Mouse (Mus musculus) hindbrain, postnatal 0 days (tissue): ENCODE data around the gene St6gal1. TPM values are rescaled to one million over a fixed set of nuclear protein-coding genes. Genes with fewer than 3 reads are reported as not detected.

Experiments used
- ATAC-seq: fragments of 200-750 bp; cut with Nextera tagmentation; 2 replicates; pipeline ENCODE4 v1.8.0; 2017; ENCODE audit warnings: mild to moderate bottlenecking, moderate TSS enrichment, moderate library complexity
- DNase-seq: peaks from one replicate; pipeline ENCODE4 v3.0.0-alpha.2; 2015; ENCODE audit warnings: low spot score
- H3K27ac ChIP-seq: fragments of 300-500 bp; sonication (generic); 2 replicates; pipeline ENCODE4 v1.5.1; 2014; ENCODE audit warnings: mild to moderate bottlenecking
- H3K27me3 ChIP-seq: fragments of 300-500 bp; sonication (generic); 2 replicates; pipeline ENCODE4 v1.6.1; 2014; ENCODE audit warnings: low read length, mixed read lengths; ENCODE audit not compliant: insufficient read depth
- H3K36me3 ChIP-seq: fragments of 300-500 bp; sonication (generic); 2 replicates; pipeline ENCODE4 v1.6.1; 2014; ENCODE audit warnings: low read length, mixed read lengths; ENCODE audit not compliant: insufficient read depth
- H3K4me1 ChIP-seq: fragments of 300-500 bp; sonication (generic); 2 replicates; pipeline ENCODE4 v1.6.1; 2014; ENCODE audit warnings: antibody characterized with exemption, low read length, mixed read lengths; ENCODE audit not compliant: insufficient read depth
- H3K4me2 ChIP-seq: fragments of 300-500 bp; sonication (generic); 2 replicates; pipeline ENCODE4 v1.6.1; 2014; ENCODE audit warnings: low read depth, mild to moderate bottlenecking, low read length, moderate library complexity, mixed read lengths
- H3K4me3 ChIP-seq: fragments of 300-500 bp; sonication (generic); 2 replicates; pipeline ENCODE4 v1.5.1; 2014; ENCODE audit warnings: low read length
- H3K9ac ChIP-seq: fragments of 300-500 bp; sonication (generic); replicated peaks from 2 replicates; pipeline ENCODE4 v1.6.1; 2014; ENCODE audit warnings: mild to moderate bottlenecking, low read length, moderate library complexity, mixed read lengths
- H3K9me3 ChIP-seq: fragments of 300-500 bp; sonication (generic); 2 replicates; pipeline ENCODE4 v1.6.1; 2016; ENCODE audit warnings: low read length, mixed read lengths
- CTCF ChIP-seq: IDR thresholded peaks from 2 replicates; pipeline ENCODE4 v1.5.1; 2016; ENCODE audit warnings: antibody characterized with exemption, control low read depth, low read depth
- WGBS: fragments of 180-500 bp; shearing (Covaris S2); extraction: QIAGEN DNeasy Blood & Tissue Kit; methylation state at CpG from one replicate; pipeline ENCODE4 v1.1.7; 2014; 5-methylcytosine and 5-hydroxymethylcytosine counted together
- polyA plus RNA-seq: library from polyadenylated mRNA; unstranded; fragments of >200 nt; fragmentation: Nextera tagmentation; extraction: Ambion mirVana; gene quantifications from 2 replicates; pipeline ENCODE4 v1.2.1, GENCODE M21; 2015
- total RNA-seq: library from RNA; depleted of rRNA; stranded (reverse); fragments of >200 nt; gene quantifications from 2 replicates; pipeline ENCODE4 v1.2.3, GENCODE M21; 2014

Gene St6gal1
- total and polyA plus RNA-seq, 2 experiments from 2014 or later: 10.4 to 23.9 TPM

GRCm38 (mm10) chr16:23279879-23280741 is 55.6 kb downstream of the St6gal1 start:
- H3K4me1 ChIP-seq: no peaks in the 10 kb centered on the region
- H3K9me3 ChIP-seq: no peaks in the 10 kb centered on the region
- no peak overlapping the region for H3K27ac ChIP-seq
- DNase-seq (no peak), ATAC-seq (no peak)
- H3K9ac ChIP-seq: no peak overlapping the region
- H3K4me3 ChIP-seq: no peak overlapping the region
- 74% methylated on average over 9 of the region's 9 CpGs for WGBS
- H3K4me2 ChIP-seq: no peak overlapping the region
- TF ChIP-seq CTCF: no peak
- H3K36me3 ChIP-seq: no peaks in the 10 kb centered on the region
- no peaks in the 10 kb centered on the region for H3K27me3 ChIP-seq

- Histone ChIP-seq H3K9me3 (no peaks in the 10 kb centered on the region), H3K27ac (no peak overlapping the region), H3K9ac (no peak overlapping the region), H3K4me3 (no peak overlapping the region), H3K36me3 (no peaks in the 10 kb centered on the region), H3K4me1 (no peaks in the 10 kb centered on the region), H3K27me3 (no peaks in the 10 kb centered on the region), H3K4me2 (no peak overlapping the region)
- DNase-seq: no peak
- TF ChIP-seq CTCF: no peak
- WGBS: 59% methylated on average over 4 of the region's 4 CpGs
- ATAC-seq: no peak
Observed at GRCm38 (mm10) chr16:23280742-23281090, 56.2 kb downstream of the St6gal1 start.

GRCm38 (mm10) chr16:23282241-23282640 is 57.7 kb downstream of the St6gal1 start:
- no peaks in the 10 kb centered on the region for H3K4me1 ChIP-seq
- no peaks in the 10 kb centered on the region for H3K9me3 ChIP-seq
- H3K4me2 ChIP-seq: no peak overlapping the region
- H3K27me3 ChIP-seq: no peaks in the 10 kb centered on the region
- DNase-seq (no peak), ATAC-seq (no peak)
- no peaks in the 10 kb centered on the region for H3K36me3 ChIP-seq
- 96% methylated on average over 5 of the region's 5 CpGs for WGBS
- H3K27ac ChIP-seq: no peak overlapping the region
- no peak overlapping the region for H3K9ac ChIP-seq
- no peak overlapping the region for H3K4me3 ChIP-seq
- no peak for TF ChIP-seq CTCF

- Histone ChIP-seq H3K27me3 (no peaks in the 10 kb centered on the region), H3K9ac (no peak overlapping the region), H3K4me1 (no peaks in the 10 kb centered on the region), H3K4me2 (no peak overlapping the region), H3K4me3 (no peak overlapping the region), H3K36me3 (no peaks in the 10 kb centered on the region), H3K9me3 (no peaks in the 10 kb centered on the region), H3K27ac (no peak overlapping the region)
- WGBS: 89% methylated on average over 5 of the region's 5 CpGs
- TF ChIP-seq CTCF: no peak
- ATAC-seq: no peak
- no peak for DNase-seq
Observed at GRCm38 (mm10) chr16:23282941-23283340, 58.4 kb downstream of the St6gal1 start.

- Histone ChIP-seq H3K4me3 (no peak overlapping the region), H3K27me3 (no peaks in the 10 kb centered on the region), H3K4me2 (no peak overlapping the region), H3K27ac (no peak overlapping the region), H3K9ac (no peak overlapping the region), H3K36me3 (no peaks in the 10 kb centered on the region), H3K9me3 (no peaks in the 10 kb centered on the region), H3K4me1 (no peaks in the 10 kb centered on the region)
- no peak for TF ChIP-seq CTCF
- WGBS: 91% methylated on average over 1 of the region's 1 CpGs
- no peak for ATAC-seq
- DNase-seq: no peak
Observed at GRCm38 (mm10) chr16:23283677-23284076, 59.1 kb downstream of the St6gal1 start.

- no peak for TF ChIP-seq CTCF
- DNase-seq (no peak), ATAC-seq (no peak)
- no peaks in the 10 kb centered on the region for H3K27me3 ChIP-seq
- no peak overlapping the region for H3K9ac ChIP-seq
- no peaks in the 10 kb centered on the region for H3K36me3 ChIP-seq
- H3K4me1 ChIP-seq: no peaks in the 10 kb centered on the region
- H3K27ac ChIP-seq: no peak overlapping the region
- no peak overlapping the region for H3K4me2 ChIP-seq
- no peak overlapping the region for H3K4me3 ChIP-seq
- 88% methylated on average over 15 of the region's 15 CpGs for WGBS
- H3K9me3 ChIP-seq: no peaks in the 10 kb centered on the region
Observed at GRCm38 (mm10) chr16:23284470-23285394, 60.2 kb downstream of the St6gal1 start.
